Mouse (Mus musculus) C2C12 (cell line): ENCODE results near the gene Papolb.

ENCODE experiments used
- CEBPB ChIP-seq: IDR thresholded peaks from one replicate; pipeline ENCODE4 v1.6.1; 2011; ENCODE audit warnings: low read depth, mild to moderate bottlenecking, control low read depth, moderate library complexity
- CTCF ChIP-seq: IDR thresholded peaks from one replicate; pipeline ENCODE4 v1.5.1; 2011; ENCODE audit not compliant: control insufficient read depth, insufficient read depth, insufficient read length
- FOSL1 ChIP-seq: IDR thresholded peaks from one replicate; pipeline ENCODE4 v1.8.0; 2011; ENCODE audit warnings: mild to moderate bottlenecking, low read length; ENCODE audit not compliant: poor library complexity, insufficient read depth, severe bottlenecking
- MAX ChIP-seq: IDR thresholded peaks from one replicate; pipeline ENCODE4 v1.6.1; 2011; ENCODE audit warnings: mild to moderate bottlenecking, control low read depth
- USF1 ChIP-seq: IDR thresholded peaks from one replicate; pipeline ENCODE4 v1.6.1; 2011; ENCODE audit warnings: low read depth, mild to moderate bottlenecking, control low read depth, moderate library complexity

- TF ChIP-seq CTCF (no peak), USF1 (no peak), MAX (no peak), FOSL1 (no peak), CEBPB (no peak)
Observed at GRCm38 (mm10) chr5:142529915-142530314, at the start of gene Papolb.
